In the genomic region with DNA sequence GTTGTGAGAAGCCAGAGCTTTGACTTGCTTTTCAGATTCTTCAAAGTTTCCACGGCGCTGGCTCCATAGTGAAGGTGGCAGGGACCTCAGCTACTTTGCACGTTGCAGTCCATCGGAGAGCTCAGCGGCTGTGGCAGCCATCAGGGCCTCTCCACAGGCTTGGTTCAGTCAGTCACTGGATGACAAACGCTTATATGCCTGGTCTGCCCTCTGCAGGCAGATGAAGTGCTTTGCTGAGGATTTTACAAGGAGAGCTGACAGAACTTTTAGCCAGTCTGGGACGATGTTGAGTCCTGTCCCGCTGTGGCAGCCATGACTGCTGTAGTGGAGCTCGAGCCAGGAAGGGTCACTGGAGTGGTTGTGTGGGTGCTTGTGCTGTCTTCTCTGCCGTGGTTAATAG, we compare ENCODE assay signal across 11 mouse cellular contexts.
DNase-seq lines count a peak whose midpoint lies in the region; ATAC-seq and TF ChIP-seq lines count a peak whose summit lies in the region.
"Had no signal": no experiment of that assay in that cellular context is flagged by ENCODE, and none has a peak within 500 bp of the region (broad histone marks: within the 10 kb centered on the region; RNA-seq: fewer than 3 reads in every experiment).

No protein-coding gene starts in this region.

- H3K4me1 ChIP-seq in kidney, embryonic 14.5 days (ENCODE audit: control insufficient read depth, insufficient read depth, low read length) = no peaks in the 10 kb centered on the region
- H3K4me1 ChIP-seq in ES-Bruce4 (ENCODE audit: control insufficient read depth, insufficient read depth, low read length) = no peaks in the 10 kb centered on the region
- H3K4me1 ChIP-seq in cerebellum, adult 2 months (ENCODE audit: control insufficient read depth, insufficient read depth, low read length) = peaks cover 4% of the 10 kb centered on the region
- H3K4me1 ChIP-seq in kidney, embryonic 15.5 days = no peaks in the 10 kb centered on the region
- H3K4me1 ChIP-seq: lung, embryonic 15.5 days had no signal

- TF ChIP-seq EP300 in ES-Bruce4 (IDR thresholded peaks at IDR 0.05; ENCODE audit: insufficient read depth, low read depth, low read length) = no peak

- peak; percentile 34 for TF ChIP-seq CTCF in ES-Bruce4 (IDR thresholded peaks at IDR 0.05; ENCODE audit: low read depth, low read length)
- peak; percentile 65 for TF ChIP-seq CTCF in cerebellum, adult 2 months (IDR thresholded peaks at IDR 0.05; ENCODE audit: borderline replicate concordance, insufficient read depth, low read depth, low read length)

- no peak overlapping the region for H3K4me3 ChIP-seq in kidney, embryonic 14.5 days (ENCODE audit: low read length)
- H3K4me3 ChIP-seq in ES-Bruce4 (ENCODE audit: low read depth, low read length) = no peak overlapping the region
- H3K4me3 ChIP-seq in cerebellum, adult 2 months (replicated peaks; ENCODE audit: insufficient read depth, low read depth, low read length) = no peak overlapping the region
- H3K4me3 ChIP-seq in kidney, embryonic 15.5 days (replicated peaks) = no peak overlapping the region
- H3K4me3 ChIP-seq: lung, embryonic 15.5 days; stomach, embryonic 15.5 days had no signal

- H3K4me2 ChIP-seq in kidney, embryonic 14.5 days (replicated peaks; ENCODE audit: low read depth, low read length) = no peak overlapping the region
- no peak overlapping the region for H3K4me2 ChIP-seq in kidney, embryonic 15.5 days
- H3K4me2 ChIP-seq: lung, embryonic 15.5 days; stomach, embryonic 15.5 days had no signal

- WGBS in kidney, embryonic 14.5 days = 70% methylated on average over 10 of the region's 10 CpGs
- WGBS in cerebellum, adult 2 months = 24% methylated on average over 10 of the region's 10 CpGs
- 64% methylated on average over 10 of the region's 10 CpGs for WGBS in kidney, embryonic 15.5 days

- H3K36me3 ChIP-seq in kidney, embryonic 14.5 days (ENCODE audit: control insufficient read depth, insufficient read depth, low read length) = peaks cover 38% of the 10 kb centered on the region
- no peaks in the 10 kb centered on the region; the same call in 1 of the 2 replicates for H3K36me3 ChIP-seq in ES-Bruce4 (ENCODE audit: control insufficient read depth, insufficient read depth, low read length, poor library complexity, severe bottlenecking)
- peaks cover 78% of the 10 kb centered on the region for H3K36me3 ChIP-seq in kidney, embryonic 15.5 days

- DNase-seq in kidney, adult 18-20 months = no peak
- DNase-seq in cerebellum, adult 2 months = peak; percentile 44 to 48
- no peak for DNase-seq in right cerebral cortex, postnatal 10 days (ENCODE audit: low spot score in 2 of 2)
- DNase-seq in c-Kit-positive CD71-positive TER-119-positive erythroid progenitor cells, embryonic 14.5 days (ENCODE audit: low spot score) = no peak
- no peak for DNase-seq in spleen, postnatal 10 days (ENCODE audit: low spot score in 2 of 2)
- DNase-seq: adrenal gland, postnatal 10 days had no signal

- H3K27me3 ChIP-seq in kidney, embryonic 14.5 days (ENCODE audit: control insufficient read depth, insufficient read depth, low read length) = no peaks in the 10 kb centered on the region
- no peaks in the 10 kb centered on the region for H3K27me3 ChIP-seq in ES-Bruce4 (ENCODE audit: control insufficient read depth, insufficient read depth, low read length, poor library complexity, severe bottlenecking)
- H3K27me3 ChIP-seq in cerebellum, adult 2 months (ENCODE audit: control insufficient read depth, insufficient read depth, low read length) = no peaks in the 10 kb centered on the region
- no peaks in the 10 kb centered on the region for H3K27me3 ChIP-seq in kidney, embryonic 15.5 days
- H3K27me3 ChIP-seq: lung, embryonic 15.5 days; stomach, embryonic 15.5 days had no signal

- no peak for TF ChIP-seq POLR2A in ES-Bruce4 (IDR thresholded peaks at IDR 0.05; ENCODE audit: insufficient read depth, low read length)
- no peak for TF ChIP-seq POLR2A in cerebellum, adult 2 months (IDR thresholded peaks at IDR 0.05; ENCODE audit: borderline replicate concordance, insufficient read depth, low read length)

- ATAC-seq in kidney, embryonic 14.5 days (ENCODE audit: low FRiP score, low TSS enrichment) = 0 out of 2 replicates have a peak, but pooled peaks have one; percentile 39
- no peak for ATAC-seq in kidney, embryonic 15.5 days (replicated peaks; ENCODE audit: low FRiP score)

- H3K9ac ChIP-seq in kidney, embryonic 14.5 days (ENCODE audit: low read depth, low read length) = no peak overlapping the region
- no peak overlapping the region for H3K9ac ChIP-seq in ES-Bruce4 (ENCODE audit: low read depth, poor library complexity, severe bottlenecking)
- H3K9ac ChIP-seq in kidney, embryonic 15.5 days = no peak overlapping the region
- H3K9ac ChIP-seq: lung, embryonic 15.5 days; stomach, embryonic 15.5 days had no signal

- no peaks in the 10 kb centered on the region for H3K9me3 ChIP-seq in kidney, embryonic 14.5 days (ENCODE audit: control insufficient read depth, low read length)
- H3K9me3 ChIP-seq in ES-Bruce4 (replicated peaks; ENCODE audit: control insufficient read depth, insufficient read depth, low read length, poor library complexity, severe bottlenecking) = no peaks in the 10 kb centered on the region
- H3K9me3 ChIP-seq in kidney, embryonic 15.5 days (replicated peaks) = no peaks in the 10 kb centered on the region
- H3K9me3 ChIP-seq: lung, embryonic 15.5 days; stomach, embryonic 15.5 days had no signal

- H3K27ac ChIP-seq in kidney, embryonic 14.5 days (ENCODE audit: low read depth, low read length) = no peak overlapping the region
- H3K27ac ChIP-seq in ES-Bruce4 (ENCODE audit: insufficient read depth, low read length) = no peak overlapping the region
- H3K27ac ChIP-seq in cerebellum, adult 2 months (ENCODE audit: insufficient read depth, low read length) = no peak overlapping the region
- H3K27ac ChIP-seq in kidney, embryonic 15.5 days = peak overlapping the region; percentile 13; the same call in 1 of the 2 replicates
- H3K27ac ChIP-seq: lung, embryonic 15.5 days; stomach, embryonic 15.5 days had no signal

Comparison
In these comparisons a context has a peak if more than half of its experiments do, and no peak if none do; other contexts are left out.
1. DNase-seq: peak in cerebellum, adult 2 months (2 of 2); none in kidney, adult 18-20 months (single experiment), right cerebral cortex, postnatal 10 days (0 of 2), c-Kit-positive CD71-positive TER-119-positive erythroid progenitor cells, embryonic 14.5 days (single experiment) and spleen, postnatal 10 days (0 of 2).